Mouse (Mus musculus) mesoderm, embryonic 11.5 days (tissue): ENCODE measurements at regions not wholly inside any gene's neighbourhood (a gene's known extent, or its start where the extent isn't known, plus 50 kb on each side); places are given as distances from the start of the nearest gene placed in this dataset.

Experiments
- DNase-seq: peaks from one replicate; pipeline ENCODE4 v3.0.0-alpha.2; 2012; ENCODE audit warnings: low read depth, low spot score

DNA sequence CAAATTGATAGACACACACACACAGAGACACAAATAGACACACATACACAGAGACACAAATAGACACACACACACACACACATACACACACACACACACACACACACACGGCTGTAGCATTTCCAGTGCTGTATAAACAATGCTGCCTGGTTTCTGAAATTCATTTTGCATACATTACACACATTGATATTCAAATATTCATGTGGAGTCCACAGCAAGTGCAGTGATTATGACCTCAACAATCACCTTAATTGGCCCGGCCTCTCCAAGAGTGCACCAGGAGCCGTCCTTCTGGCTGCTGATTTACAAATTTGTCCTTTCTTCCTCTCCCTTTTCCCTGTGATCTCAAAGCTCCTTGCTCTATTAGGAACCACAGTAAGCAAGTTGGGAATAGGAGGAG, 61.2 kb upstream of the Lhx8 start:
- no peak for DNase-seq

DNA sequence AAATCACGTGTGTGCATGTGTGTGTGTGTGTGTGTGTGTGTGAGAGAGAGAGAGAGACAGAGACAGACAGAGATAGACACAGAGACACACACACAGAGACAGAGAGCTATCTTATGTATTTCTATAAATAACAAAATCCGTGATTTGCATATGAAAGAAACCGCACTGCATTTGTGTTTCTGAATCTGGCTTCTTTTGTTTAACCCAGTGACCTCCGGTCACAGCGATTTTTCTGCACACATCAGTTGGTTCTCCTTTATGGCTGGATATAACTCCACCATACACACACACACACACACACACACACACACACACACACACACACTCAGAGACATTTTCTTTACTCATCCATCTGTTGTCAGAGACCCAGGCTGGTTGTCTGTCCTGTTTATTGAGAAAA, 58.2 kb upstream of the Lhx8 start:
- DNase-seq: no peak

DNA sequence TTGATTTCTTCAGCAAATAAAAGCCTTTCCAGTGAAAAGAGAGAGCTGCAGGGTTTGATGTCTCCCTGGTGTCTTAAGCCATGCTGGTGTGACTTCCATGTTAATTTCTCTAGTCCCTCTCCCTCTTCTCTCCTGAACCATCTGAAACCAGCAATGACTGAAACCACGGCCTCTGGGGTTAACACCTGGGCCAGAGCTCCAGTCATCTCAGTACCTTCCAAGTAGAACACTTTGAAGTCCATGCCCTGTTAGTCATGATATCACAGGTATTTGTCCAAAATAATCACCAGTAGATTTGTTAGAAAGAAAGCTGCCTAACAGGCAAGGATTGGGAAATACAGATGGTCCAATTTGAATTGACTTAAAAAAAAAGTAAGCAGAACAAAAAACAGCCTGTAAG, 56.8 kb upstream of the Lhx8 start:
- DNase-seq: no peak

DNA sequence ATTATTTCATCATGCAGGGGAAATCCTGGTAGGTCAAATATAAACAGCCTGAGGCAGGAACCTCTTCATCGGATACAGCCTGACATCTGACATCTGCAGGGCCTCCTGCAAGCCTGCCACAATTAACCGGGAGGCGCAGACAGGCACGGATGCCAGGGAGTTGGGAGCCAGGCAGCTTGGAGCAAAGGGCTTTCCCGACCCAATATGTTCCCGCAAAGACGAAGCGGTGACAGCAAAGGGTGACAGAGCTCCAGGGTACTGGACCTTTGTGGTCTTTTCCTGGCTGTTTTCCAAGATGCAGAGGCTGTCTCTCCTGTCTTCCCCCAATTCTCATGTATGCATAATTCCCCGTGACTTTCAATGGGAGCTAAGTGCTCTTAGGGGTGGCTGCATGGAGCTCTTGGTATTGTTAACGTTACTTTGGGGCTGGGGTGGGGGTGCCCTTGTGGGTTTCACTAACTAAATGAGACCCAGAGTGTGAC, 55.4 kb upstream of the Lhx8 start:
- peak; percentile 21 for DNase-seq

DNA sequence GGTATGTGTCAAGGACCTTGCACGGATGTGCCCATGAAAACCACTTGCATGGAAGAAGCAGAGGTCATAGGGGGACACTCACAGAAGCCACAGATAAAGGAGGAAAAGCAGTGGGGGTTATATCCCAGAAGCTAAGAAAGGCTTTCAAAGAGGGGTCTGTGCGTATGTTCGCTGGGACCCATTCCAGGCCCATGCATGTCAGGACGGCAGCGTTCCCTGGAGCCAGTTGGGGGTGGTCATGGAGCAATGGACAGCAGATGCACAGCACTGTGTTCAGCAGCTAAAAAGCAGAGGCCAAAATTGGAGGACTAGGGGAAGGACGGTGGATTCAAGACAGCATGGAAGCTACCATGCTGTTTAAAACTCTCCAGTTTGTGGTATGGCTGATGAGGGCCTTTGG, 52.4 kb upstream of the Lhx8 start:
- no peak for DNase-seq

DNA sequence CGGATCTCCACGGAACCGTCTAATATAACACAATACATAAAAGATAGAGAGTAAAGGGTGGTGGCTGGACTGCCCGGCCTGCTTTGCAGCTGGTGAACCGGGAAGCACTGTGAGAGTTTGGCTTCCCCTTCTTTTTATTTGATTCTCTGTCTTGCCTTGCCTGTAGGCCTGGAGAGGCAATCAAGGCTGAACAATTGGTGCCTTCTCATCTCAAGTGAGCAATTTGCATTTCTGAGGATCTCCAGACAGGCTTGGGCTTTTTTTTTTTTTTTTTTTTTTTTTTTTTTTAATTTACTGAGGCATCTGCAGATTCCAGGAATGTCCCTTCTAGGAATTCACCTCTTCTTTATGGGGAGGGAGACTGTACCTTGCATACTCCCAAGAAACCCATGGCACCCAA, 51.1 kb upstream of the Lhx8 start:
- DNase-seq: no peak
